Mouse (Mus musculus): Measurements from ENCODE around the gene Map4k1.

- TF ChIP-seq GATA1 (IDR thresholded peaks at IDR 0.05; ENCODE audit: low read length) (no peak), TAL1 (IDR thresholded peaks at IDR 0.05; ENCODE audit: low read length) (no peak)
Measured at GRCm38 (mm10) chr7:29041194-29041593, 59.3 kb downstream of the Map4k1 start.
